In genomic region chr4:130313552-130313951, GRCm38 (mm10) we compare ENCODE assay signal across 28 mouse cellular contexts. TPM values are rescaled to one million over a fixed set of nuclear protein-coding genes. Genes with fewer than 3 reads are reported as not detected.
"Had no signal": no experiment of that assay in that cellular context is flagged by ENCODE, and none has a peak within 500 bp of the region (broad histone marks: within the 10 kb centered on the region; RNA-seq: fewer than 3 reads in every experiment).

No protein-coding gene starts in this region.

- H3K27ac ChIP-seq: midbrain, embryonic 10.5 days; midbrain, embryonic 12.5 days; neural tube, embryonic 13.5 days; neural tube, embryonic 15.5 days had no signal

- DNase-seq: lung, adult 18-20 months; lung, embryonic 14.5 days; lung, postnatal 10 days; lung, postnatal 4 days; midbrain, embryonic 14.5 days; retina, postnatal 1 day; right cerebral cortex, adult 18-20 months; right cerebral cortex, postnatal 25 days; right cerebral cortex, postnatal 4 days; spleen, adult 18-20 months; thymus, adult 18-20 months; thymus, postnatal 14 days; thymus, postnatal 36 days had no signal

- H3K9me3 ChIP-seq: midbrain, embryonic 10.5 days; midbrain, embryonic 12.5 days; neural tube, embryonic 13.5 days; neural tube, embryonic 15.5 days had no signal

- H3K9ac ChIP-seq: lung, embryonic 14.5 days; midbrain, embryonic 12.5 days; neural tube, embryonic 13.5 days; neural tube, embryonic 15.5 days had no signal

- H3K4me2 ChIP-seq: lung, embryonic 14.5 days; midbrain, embryonic 12.5 days; neural tube, embryonic 13.5 days; neural tube, embryonic 15.5 days had no signal

- H3K4me3 ChIP-seq: midbrain, embryonic 10.5 days; midbrain, embryonic 12.5 days; myocyte; neural tube, embryonic 13.5 days; neural tube, embryonic 15.5 days had no signal

- ATAC-seq: midbrain, embryonic 16.5 days had no signal

RNA-seq across cellular contexts. Expression of gene Gm10570, which starts 5.1 kb away (rescaled TPM):
- total RNA-seq: megakaryocyte, adult 5-6 weeks; megakaryocyte-erythroid progenitor cell, adult 5-6 weeks had no signal
- polyA plus RNA-seq: liver, embryonic 16.5 days; lung, embryonic 14.5 days; lung, embryonic 16.5 days; midbrain, embryonic 10.5 days; midbrain, embryonic 12.5 days; midbrain, embryonic 14.5 days; neural tube, embryonic 11.5 days; small intestine, adult 2 months; stomach, embryonic 14.5 days; stomach, embryonic 16.5 days; thymus, postnatal 0 days had no signal

RNA-seq across cellular contexts. Expression of gene Fabp3, which starts 5.2 kb away (rescaled TPM):
- total RNA-seq: megakaryocyte-erythroid progenitor cell, adult 5-6 weeks had no signal

RNA-seq across cellular contexts. Expression of gene Serinc2, which starts 34.5 kb away (rescaled TPM):
- total RNA-seq: megakaryocyte-erythroid progenitor cell, adult 5-6 weeks had no signal
